Mouse (Mus musculus) lung, adult 2 months (tissue): ENCODE results near the gene Lmbrd2.
"Not testable (repeated sequence)": the region's sequence is repeated elsewhere in the genome, so short reads cannot be mapped to it uniquely, and the experiment has no call there.

Source experiments
- CTCF ChIP-seq: fragments of 200-500 bp; IDR thresholded peaks from 2 replicates; pipeline ENCODE4 v1.5.1; 2011; ENCODE audit warnings: mild to moderate bottlenecking, low read length, control low read depth; ENCODE audit not compliant: insufficient read depth
- POLR2A ChIP-seq: fragments of 200-500 bp; IDR thresholded peaks from 2 replicates; pipeline ENCODE4 v1.6.1; 2011; ENCODE audit warnings: low read depth, mild to moderate bottlenecking, control low read depth, low read length, borderline replicate concordance; ENCODE audit errors: extremely low read depth

GRCm38 (mm10) chr15:9213026-9213425 lies 72.7 kb downstream of the Lmbrd2 start:
- not testable (repeated sequence) for TF ChIP-seq CTCF, POLR2A
